Mouse (Mus musculus) thymus, adult 2 months (tissue): ENCODE results near the gene Zfp869. TPM values are rescaled to one million over a fixed set of nuclear protein-coding genes. Genes with fewer than 3 reads are reported as not detected.

ENCODE experiments used
- DNase-seq: peaks from one replicate; pipeline ENCODE4 v3.0.0; 2021
- H3K27ac ChIP-seq: fragments of 200-500 bp; 2 replicates; pipeline ENCODE4 v1.5.1; 2012; ENCODE audit warnings: low read length, control low read depth; ENCODE audit not compliant: control insufficient read depth, insufficient read depth
- H3K27me3 ChIP-seq: fragments of 200-500 bp; 2 replicates; pipeline ENCODE4 v1.6.1; 2012; ENCODE audit warnings: mild to moderate bottlenecking, low read length, moderate library complexity, mixed read lengths; ENCODE audit not compliant: control insufficient read depth, insufficient read depth
- H3K36me3 ChIP-seq: fragments of 200-500 bp; 2 replicates; pipeline ENCODE4 v1.6.1; 2012; ENCODE audit warnings: mild to moderate bottlenecking, low read length, moderate library complexity; ENCODE audit not compliant: control insufficient read depth, insufficient read depth
- H3K4me1 ChIP-seq: fragments of 200-500 bp; replicated peaks from 2 replicates; pipeline ENCODE4 v1.6.1; 2012; ENCODE audit warnings: low read length; ENCODE audit not compliant: control insufficient read depth, insufficient read depth
- H3K4me3 ChIP-seq: fragments of 200-500 bp; 2 replicates; pipeline ENCODE4 v1.5.1; 2012; ENCODE audit warnings: mild to moderate bottlenecking, low read length, control low read depth, moderate library complexity; ENCODE audit not compliant: control insufficient read depth, insufficient read depth
- CTCF ChIP-seq: fragments of 200-500 bp; IDR thresholded peaks from 2 replicates; pipeline ENCODE4 v1.5.1; 2012; ENCODE audit warnings: mild to moderate bottlenecking, control low read depth, low read length, moderate library complexity, borderline replicate concordance; ENCODE audit not compliant: control insufficient read depth, poor library complexity, insufficient read depth; ENCODE audit errors: extremely low read depth
- POLR2A ChIP-seq: fragments of 200-500 bp; IDR thresholded peaks from 2 replicates; pipeline ENCODE4 v1.6.1; 2012; ENCODE audit warnings: mild to moderate bottlenecking, low read length, control low read depth, moderate library complexity; ENCODE audit not compliant: control insufficient read depth, poor library complexity, insufficient read depth; ENCODE audit errors: extremely low read depth
- polyA plus RNA-seq: library from polyadenylated mRNA; depleted of rRNA; stranded (reverse); fragments of >200 nt; gene quantifications from 2 replicates; pipeline ENCODE4 v1.2.3, GENCODE M21; 2012; rRNA removed

Zfp869 gene
- polyA plus RNA-seq, 1 experiment: 3.8 TPM

- Histone ChIP-seq H3K4me1 (no peaks in the 10 kb centered on the region), H3K4me3 (no peak overlapping the region), H3K27ac (no peak overlapping the region), H3K27me3 (no peaks in the 10 kb centered on the region), H3K36me3 (no peaks in the 10 kb centered on the region)
- no peak for TF ChIP-seq POLR2A
- no peak for TF ChIP-seq CTCF
- DNase-seq: no peak
These were observed 49.2 kb downstream of the Zfp869 start for GRCm38 (mm10) chr8:69661294-69661693.

Other genes starting within 250 kb of the Zfp869 start
- not detected in 2 replicates for gene Gm7697, start 187.7 kb downstream of the Zfp869 start, polyA plus RNA-seq
- 10.3 and 10.4 TPM in 2 replicates for gene Zfp868, start 85.2 kb downstream of the Zfp869 start, polyA plus RNA-seq
- gene Zfp964, start 56.2 kb downstream of the Zfp869 start, polyA plus RNA-seq: 0.26 and 0.27 TPM in 2 replicates
- gene Zfp963, start 39.2 kb upstream of the Zfp869 start, polyA plus RNA-seq: 2.1 and 3.3 TPM in 2 replicates
- 1.3 TPM in 1 of 2 replicates, not detected in the other for gene Gm20422, start 64.2 kb upstream of the Zfp869 start, polyA plus RNA-seq
- gene Atp13a1, start 80.4 kb upstream of the Zfp869 start, polyA plus RNA-seq: 213 and 231 TPM in 2 replicates
- gene Zfp866, start 80.5 kb upstream of the Zfp869 start, polyA plus RNA-seq: 24.4 and 25.6 TPM in 2 replicates
- gene Gmip, start 98.0 kb upstream of the Zfp869 start, polyA plus RNA-seq: 169 and 195 TPM in 2 replicates
- gene Lpar2, start 111.7 kb upstream of the Zfp869 start, polyA plus RNA-seq: 10.3 and 12.0 TPM in 2 replicates
- 29.0 and 34.2 TPM in 2 replicates for gene Pbx4, start 121.8 kb upstream of the Zfp869 start, polyA plus RNA-seq
- gene Cilp2, start 177.0 kb upstream of the Zfp869 start, polyA plus RNA-seq: 0.75 and 2.2 TPM in 2 replicates
- gene Tssk6, start 191.5 kb upstream of the Zfp869 start, polyA plus RNA-seq: 1.3 and 1.8 TPM in 2 replicates
- gene Ndufa13, start 191.8 kb upstream of the Zfp869 start, polyA plus RNA-seq: 120 and 150 TPM in 2 replicates
- gene Yjefn3, start 192.0 kb upstream of the Zfp869 start, polyA plus RNA-seq: 8.0 and 11.7 TPM in 2 replicates